Mouse (Mus musculus): ENCODE measurements at regions not wholly inside any gene's neighbourhood (a gene's known extent, or its start where the extent isn't known, plus 50 kb on each side); places are given as distances from the start of the nearest gene placed in this dataset.
"Not testable (repeated sequence)": the region's sequence is repeated elsewhere in the genome, so short reads cannot be mapped to it uniquely, and the experiment has no call there.

DNA sequence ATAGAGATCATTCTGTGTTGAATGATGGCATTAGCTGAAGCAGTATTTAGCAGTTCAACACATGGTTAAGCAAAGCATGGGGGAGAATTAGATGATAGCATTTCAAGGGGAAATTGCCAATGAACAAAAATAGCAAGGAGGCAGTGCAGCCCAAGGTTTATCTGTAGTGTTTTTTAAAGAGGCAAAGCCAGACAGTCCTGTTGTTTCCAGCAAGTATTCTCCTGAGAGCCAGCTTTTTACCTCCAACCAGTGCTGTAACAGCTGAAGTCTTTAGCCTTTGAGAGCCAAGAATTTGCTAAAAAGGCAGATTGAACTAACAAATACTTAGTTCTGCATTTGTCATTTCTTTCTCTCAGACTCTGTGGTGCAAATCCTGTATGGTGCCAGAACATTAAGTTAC lies 305.1 kb upstream of the Arx start:
- DNase-seq (ENCODE audit: low spot score) = no peak

DNA sequence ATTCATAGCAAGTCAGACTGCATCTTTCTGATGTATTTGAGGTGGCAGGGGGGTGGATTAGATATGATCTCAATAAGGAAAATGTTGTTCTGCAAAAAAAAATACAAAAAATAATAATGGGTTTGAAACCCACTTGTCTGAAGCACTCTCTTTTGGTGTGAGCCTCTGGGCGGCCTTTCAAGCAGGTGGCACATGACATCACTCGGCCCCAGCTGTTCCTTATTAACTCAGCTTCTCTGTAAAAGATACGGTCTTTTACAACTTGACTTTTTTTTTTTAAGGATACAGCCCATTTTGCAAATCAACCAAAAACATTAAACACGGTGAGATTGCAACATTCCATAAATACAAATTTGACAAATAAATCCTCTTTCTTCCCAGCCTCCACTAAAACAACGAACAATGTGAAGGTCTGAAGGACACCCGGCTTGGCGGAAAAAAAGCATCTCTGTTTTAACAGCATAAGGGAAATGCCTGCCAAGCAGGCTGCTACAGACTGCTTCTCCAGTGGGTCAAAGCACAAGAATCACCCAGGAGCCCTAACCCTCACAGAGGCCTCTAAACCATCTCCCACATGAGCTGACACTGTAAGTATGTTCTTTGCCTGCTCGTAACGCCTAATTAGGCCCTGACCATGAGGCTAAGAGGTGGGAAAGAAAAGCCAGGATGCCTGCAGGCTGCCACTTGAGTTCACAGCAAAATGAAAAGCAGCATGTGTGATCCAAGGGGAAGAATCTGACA lies 283.8 kb upstream of the Arx start:
- no peak for DNase-seq (ENCODE audit: low spot score)

DNA sequence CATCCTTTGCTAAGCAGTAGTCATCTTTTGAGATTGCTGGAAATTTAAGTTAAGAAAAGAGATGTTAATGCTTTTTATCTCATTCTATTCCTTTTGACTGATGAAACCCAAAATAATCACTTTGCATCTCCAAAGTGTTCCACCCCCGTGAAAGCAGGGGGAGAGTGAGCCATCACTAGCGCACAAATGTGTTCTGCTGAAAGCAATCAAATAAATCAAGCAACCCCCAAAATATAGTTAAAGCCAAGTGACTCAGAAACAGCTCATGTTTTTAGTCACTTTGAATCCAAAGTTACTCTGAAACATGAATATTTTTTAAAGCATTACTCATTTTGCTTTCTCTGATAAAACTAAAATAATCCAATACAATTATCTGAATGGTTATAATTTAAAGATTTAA lies 279.6 kb upstream of the Arx start:
- no peak for DNase-seq (ENCODE audit: low spot score)

DNA sequence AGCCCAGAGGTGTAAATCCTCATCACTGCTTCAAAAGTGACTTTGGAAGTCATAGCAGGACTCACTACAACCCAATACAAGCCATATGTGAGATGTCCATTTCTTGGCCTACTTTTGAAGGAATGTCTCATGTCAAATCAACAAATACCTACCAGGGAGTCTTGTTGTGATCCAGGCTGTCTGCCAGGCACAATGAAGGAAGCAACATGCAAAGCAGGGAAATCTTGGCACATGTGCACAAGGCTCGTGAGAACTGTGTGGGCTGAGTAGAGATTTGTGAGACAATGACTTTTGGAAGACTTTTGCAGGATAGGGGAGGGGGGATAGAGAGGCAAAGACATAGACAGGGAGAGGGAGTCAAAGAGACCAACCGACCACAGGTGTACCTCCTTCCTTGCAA lies 274.7 kb upstream of the Arx start:
- DNase-seq (ENCODE audit: low spot score) = no peak

DNA sequence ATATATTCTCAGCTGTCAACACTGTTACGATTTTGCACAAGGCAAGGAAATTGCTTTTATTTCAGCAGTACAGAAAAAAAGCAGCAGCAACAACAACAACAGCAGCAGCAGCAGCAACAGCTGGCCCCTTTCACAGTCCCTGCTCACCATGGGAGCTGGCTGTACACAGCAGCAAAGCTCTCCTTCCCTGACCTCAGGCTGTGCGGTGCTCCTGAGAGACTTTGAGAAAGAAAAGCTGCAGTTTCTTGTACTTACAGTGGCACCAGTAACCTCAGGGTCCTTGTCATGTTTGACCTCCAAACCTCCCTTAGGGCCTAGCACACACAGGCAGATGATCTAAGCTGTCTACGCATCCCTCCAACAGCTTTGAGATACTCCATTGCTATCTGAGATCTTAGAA lies 269.9 kb upstream of the Arx start:
- DNase-seq (ENCODE audit: low spot score) = no peak

DNA sequence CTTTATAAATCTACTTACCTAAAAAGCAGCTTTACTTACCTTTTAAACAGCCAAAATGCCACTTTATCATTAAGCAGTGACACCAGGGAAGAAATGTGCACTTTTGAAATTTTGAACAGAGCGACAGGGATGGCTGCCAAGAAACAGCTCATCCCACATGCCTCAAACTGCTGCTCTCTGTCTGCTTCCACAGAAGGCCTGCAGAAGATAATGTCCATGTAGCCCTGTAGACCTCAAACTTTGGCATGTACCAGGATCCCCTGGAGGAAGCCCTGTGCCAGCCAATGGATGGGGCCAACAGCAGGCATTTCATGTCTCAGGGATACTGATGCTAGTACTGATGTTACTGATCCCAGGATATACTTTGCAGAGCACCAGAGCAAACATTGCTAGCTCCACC lies 245.1 kb upstream of the Arx start:
- no peak for DNase-seq (ENCODE audit: low spot score)

DNA sequence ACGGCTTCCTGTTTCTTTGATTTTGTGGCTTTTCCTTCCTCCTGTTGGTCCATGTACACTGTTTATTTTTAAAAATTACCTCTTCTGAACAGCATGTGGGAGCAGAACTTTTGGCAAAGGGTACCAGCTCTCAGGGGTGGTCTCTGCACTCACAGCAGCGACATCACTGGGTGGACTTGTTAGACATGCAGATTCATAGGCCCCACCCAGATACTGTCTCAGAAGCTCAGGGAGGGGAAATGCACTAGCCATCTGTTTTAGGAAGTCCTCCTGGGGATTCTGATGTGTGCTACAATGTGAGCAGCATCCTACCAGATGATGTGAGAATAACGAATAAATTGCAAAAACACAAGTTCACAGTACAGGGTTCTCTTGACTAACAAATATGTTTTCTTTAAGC lies 243.5 kb upstream of the Arx start:
- no peak for DNase-seq (ENCODE audit: low spot score)

DNA sequence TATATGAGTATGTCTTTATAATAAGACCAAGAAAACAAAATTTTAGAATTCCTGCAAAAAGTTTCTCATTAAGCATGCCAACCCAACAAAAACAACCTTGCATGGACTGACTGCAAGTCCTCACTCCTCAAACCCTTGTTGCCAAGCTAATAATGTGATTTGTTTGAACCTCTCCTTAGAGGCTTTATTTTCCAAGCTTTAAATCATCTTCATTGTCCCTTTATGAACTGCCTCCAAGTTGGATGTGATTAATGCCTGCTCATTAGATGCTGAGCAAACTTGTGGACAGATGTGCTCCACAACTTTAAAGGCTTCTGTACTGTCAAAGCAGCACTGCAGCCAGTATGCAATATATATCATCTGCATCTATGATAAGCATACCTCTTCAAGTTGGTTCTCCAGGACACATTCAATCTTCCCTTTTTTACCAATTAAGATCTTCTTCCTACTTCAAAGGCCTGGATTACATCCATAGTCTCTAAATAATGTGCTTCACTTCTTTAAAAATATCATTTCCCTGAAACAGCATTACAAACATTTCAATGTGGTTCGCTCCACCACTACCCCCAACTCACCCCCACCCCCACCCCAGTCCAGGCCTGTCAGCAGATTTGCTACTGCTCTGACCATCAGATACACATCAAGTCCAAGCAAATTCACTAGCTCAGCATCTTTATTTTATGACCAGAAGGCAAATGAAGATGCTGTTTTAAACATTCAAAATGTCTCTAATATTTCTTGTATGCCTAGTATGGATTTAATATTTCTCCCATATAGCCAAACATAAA lies 237.1 kb upstream of the Arx start:
- DNase-seq (ENCODE audit: low spot score) = no peak

DNA sequence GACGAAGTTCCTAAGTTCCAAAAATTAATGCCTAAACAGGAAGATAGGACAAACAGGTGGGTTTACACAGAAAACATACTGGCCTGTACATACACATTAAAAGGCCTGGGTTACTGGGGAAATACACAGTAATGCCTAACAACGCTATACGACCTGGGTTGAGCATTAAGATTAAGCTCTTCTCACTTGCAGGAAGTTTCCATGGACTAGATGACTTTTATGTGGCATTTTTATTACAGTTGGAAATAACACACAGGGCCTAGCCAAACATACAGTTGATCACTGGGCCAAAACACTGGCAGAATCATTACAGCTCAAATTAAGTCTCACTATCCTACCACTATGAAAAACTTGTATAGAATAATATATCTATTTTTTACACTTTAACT lies 236.5 kb upstream of the Arx start:
- no peak for DNase-seq (ENCODE audit: low spot score)

DNA sequence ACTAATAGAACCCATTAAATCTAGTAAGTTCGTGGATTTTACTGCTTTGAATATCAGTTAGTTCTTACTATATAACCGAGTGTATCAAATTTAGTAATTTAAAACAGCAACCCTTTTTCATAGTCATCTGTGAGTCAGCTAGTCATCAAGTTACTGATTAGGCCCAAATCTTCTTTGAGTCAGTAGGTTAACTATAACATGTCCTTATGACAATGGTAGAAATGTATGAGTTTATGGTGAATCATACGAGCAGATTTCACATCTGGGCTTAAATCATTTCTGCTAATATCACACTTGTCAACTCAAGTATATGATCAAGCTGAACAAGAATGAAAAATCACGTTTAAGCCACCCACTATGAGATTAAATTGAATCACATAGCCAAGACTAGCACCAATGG lies 226.7 kb upstream of the Arx start:
- DNase-seq (ENCODE audit: low spot score) = no peak

DNA sequence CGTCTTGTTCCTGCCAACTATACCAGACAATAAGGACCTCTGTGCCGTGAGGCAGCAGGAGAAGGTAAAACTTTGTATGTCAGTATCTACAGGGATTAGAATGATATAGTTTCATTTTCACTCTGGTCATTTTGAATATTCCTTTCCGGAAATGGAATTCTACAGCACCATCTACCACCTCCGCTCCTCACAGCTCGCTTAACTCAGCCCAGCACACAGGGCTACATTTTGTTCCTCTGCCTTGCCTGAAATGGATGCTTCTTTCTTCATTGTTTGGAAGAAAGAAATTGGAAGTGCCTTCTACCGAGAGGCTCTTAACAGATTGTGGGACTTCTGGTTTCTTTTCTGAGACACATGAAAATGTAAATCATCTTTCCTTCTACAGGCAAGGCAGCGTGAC lies 217.4 kb upstream of the Arx start:
- no peak for DNase-seq (ENCODE audit: low spot score)

DNA sequence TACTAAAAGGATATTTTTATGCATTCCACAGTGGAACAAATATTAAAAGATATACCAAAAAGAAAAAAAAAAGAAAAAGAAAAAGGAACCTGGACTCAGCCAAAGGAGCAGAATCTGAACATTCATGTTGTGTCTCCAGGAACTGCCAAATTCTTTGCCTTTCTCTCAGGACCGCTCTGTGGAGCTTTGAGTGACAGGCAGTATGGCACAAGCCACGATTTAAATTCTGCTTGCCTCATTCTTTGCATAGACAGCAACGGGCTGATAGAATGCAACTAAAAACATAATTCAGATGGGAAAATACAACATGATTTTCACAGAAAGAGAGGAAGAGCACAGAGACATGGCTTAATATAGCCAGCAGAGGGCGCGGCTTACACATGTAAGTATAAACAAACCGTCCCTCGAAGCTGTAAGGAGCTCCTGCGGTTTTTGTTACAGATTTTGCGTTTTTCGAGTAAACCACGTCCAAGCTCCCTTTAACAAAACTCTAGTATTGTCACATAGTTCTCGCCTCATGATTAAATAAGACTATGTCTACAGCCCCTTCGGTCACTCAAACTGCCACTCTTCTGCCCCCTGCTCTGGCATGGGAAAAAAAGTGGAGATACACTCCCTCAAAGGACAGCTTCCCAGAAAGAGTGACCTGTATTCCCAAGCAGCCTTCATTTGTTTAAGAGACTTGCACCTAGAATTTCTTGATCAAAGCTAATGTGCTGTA lies 216.5 kb upstream of the Arx start:
- DNase-seq (ENCODE audit: low spot score) = peak; percentile 25

DNA sequence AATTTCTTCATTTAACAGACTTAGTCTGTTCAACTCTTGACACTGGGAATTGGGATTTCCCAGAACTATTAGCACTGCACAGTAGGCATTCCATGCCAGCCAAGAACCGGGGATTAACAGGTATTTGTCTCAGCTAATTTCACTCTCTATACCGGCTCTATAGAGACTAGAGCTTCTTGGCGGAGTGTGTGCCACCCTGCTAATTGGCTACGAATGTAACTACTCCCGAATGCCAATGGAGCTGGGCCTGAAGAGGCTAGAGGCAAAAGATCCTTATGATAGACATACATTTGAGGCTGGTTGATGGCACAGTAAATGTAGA lies 216.0 kb upstream of the Arx start:
- DNase-seq (ENCODE audit: low spot score) = no peak

DNA sequence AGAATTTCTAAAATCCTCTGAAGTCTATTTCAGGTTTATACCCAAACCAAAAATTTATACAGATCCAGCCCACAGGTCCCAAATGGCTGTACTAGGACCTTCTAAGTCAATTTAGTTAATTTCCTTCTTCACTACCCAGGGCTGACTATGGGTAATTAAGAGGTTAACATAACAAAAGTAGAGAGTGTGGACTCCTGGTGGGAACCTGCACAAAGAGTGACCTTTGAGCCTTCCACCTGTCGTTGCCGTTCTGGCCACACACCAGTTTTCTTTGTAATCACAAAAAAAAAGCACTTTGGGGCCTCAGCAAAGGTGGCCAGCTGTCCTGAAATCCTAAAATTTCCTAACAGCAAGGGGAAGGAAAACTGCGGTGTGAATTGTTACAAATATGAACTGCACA lies 197.3 kb upstream of the Arx start:
- DNase-seq (ENCODE audit: low spot score) = no peak

DNA sequence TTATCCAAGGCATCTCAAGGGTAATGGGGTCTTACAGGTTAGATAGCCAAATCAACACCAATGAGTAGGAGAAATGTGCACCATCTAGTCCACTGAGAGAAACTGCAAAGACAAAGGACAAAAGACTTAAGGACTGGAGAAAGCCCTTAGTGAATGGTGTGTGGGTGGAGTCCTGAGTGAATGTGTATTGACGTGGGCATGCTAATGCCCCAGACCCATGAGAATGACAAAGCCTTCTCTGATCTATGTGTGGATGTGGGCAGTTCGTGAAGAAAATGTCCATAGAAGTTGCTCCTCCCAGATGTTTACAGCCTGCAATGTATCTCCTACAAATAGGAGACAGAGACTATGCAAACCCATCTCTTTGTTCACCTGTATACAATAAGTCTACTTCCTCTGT lies 188.7 kb upstream of the Arx start:
- DNase-seq (ENCODE audit: low spot score) = no peak

DNA sequence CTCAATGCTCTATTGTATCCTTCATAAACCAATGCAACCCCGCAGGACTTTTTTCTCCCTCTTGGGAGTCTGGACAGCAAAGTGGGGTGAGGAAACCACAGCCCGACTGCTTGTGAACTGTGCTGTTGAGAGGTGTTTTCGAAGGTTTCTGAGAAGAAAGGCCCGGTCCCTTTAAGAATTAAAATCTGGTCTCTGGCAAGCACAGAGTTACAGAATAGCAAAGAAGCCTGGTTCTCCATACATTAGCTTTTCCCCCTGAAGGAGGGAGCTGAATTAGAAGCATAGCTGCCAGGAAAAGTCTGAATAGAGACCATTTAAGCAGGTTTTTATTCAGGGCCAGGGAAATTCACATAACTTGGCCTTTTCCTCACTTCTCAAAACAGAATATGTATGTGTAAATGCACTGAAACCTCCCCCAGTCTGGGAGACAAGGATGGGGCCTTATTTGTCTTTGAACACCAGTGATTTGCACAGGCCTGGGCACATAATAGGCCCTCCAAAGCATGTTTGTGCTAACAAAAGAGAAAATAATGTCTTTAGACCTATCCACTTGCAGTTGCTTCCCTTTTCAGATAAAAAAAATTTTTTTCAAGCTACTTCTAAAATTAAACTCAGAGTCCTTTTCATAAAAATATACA lies 178.2 kb upstream of the Arx start:
- DNase-seq (ENCODE audit: low spot score) = no peak

DNA sequence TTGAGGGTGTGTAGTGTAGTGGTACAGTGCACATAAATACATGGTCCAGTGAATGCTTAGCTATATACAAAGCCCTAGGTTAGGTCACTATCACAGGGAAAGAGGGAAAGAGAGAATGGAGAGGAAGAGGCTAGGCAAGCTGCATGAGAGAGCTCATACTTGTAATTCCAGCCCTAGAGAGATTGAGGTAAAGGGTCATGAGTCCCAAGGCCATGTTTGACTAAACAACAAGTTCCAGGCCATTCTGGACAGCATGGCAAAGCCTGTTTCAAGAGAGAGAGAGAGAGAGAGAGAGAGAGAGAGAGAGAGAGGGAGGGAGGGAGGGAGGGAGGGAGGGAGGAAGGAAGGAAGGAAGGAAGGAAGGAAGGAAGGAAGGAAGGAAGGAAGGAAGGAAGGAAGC lies 131.9 kb upstream of the Arx start:
- not testable (repeated sequence) for DNase-seq (ENCODE audit: low spot score)

DNA sequence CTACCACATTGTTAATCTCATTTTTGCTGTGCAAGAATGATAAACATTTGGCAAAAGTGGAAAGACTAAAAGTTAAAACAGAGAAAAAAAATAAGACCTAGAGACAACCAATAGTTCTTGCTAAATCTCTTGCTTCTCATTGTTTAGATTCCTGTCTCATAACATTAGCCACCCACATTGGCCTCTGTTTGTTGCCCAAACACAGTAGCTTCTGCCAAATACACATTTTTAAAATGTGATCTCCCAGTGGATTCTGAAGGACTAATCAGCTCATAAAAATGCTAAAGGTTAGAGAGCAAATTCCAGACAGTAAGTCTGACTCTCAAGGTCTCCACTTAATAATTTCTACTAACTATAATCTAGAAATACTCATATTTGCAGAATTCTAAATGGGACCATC lies 127.1 kb upstream of the Arx start:
- DNase-seq (ENCODE audit: low spot score) = no peak

DNA sequence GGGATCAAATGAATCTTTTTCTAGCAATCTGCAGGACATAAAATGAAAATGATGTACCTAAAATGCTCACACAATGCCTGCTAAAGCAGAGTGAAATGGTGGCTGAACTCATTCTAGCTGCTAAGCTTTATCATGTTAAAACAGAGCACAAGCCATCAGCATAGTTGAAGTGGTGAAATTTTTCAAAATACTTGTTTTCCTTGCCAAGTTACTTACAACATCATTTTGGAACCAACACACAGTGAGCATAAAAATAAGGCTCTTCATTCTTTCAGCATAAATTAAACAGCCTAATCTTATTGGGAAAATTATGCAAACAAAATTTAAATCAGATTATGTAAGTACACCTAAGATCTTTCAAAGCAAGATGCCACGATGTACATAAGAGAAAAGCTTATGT lies 125.3 kb upstream of the Arx start:
- no peak for DNase-seq (ENCODE audit: low spot score)

All from ovary, postnatal 36 days (tissue).